Mouse (Mus musculus): ENCODE measurements around the gene Tbc1d22a.

DNA sequence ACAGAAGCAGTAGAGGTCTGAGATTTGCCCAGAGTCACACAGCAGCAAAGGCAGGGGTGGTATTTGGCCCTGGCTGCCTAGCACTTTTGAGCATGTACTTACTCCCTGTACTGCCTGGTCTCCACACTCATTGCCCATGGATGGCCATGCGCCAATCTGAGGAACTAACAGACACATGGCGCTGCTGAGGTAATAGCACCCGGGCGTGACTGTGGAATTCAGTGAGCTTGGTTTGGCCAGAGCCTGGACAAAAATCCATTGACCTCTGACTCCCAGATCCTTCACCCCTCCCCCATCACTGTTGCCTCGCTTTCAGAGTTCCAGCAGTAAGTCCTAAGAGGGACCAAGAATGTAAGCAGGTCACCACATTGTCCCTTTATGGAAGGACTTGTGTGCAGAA, 278.4 kb downstream of the Tbc1d22a start:
- no peak for TF ChIP-seq CTCF (IDR thresholded peaks at IDR 0.05; ENCODE audit: borderline replicate concordance, control insufficient read depth, extremely low read depth, insufficient read depth, low read length, poor library complexity)
- TF ChIP-seq POLR2A (IDR thresholded peaks at IDR 0.05; ENCODE audit: control insufficient read depth, extremely low read depth, insufficient read depth, low read length, poor library complexity) = no peak

Data from thymus, adult 2 months (tissue).